Comparison of ENCODE assay signal across 23 mouse cellular contexts in genomic region chr19:42435621-42436020, GRCm38 (mm10). TPM values are rescaled to one million over a fixed set of nuclear protein-coding genes. Genes with fewer than 3 reads are reported as not detected.
"Had no signal": no experiment of that assay in that cellular context is flagged by ENCODE, and none has a peak within 500 bp of the region (broad histone marks: within the 10 kb centered on the region; RNA-seq: fewer than 3 reads in every experiment).

No protein-coding gene starts in this region.

- H3K27ac ChIP-seq: kidney, embryonic 15.5 days; limb, embryonic 10.5 days; limb, embryonic 13.5 days; liver, embryonic 12.5 days; liver, embryonic 15.5 days; lung, embryonic 15.5 days; macrophage; midbrain, embryonic 13.5 days; neural tube, embryonic 13.5 days; stomach, embryonic 15.5 days had no signal

- H3K9me3 ChIP-seq: kidney, embryonic 15.5 days; limb, embryonic 10.5 days; limb, embryonic 13.5 days; liver, embryonic 12.5 days; liver, embryonic 15.5 days; lung, embryonic 15.5 days; midbrain, embryonic 13.5 days; neural tube, embryonic 13.5 days; stomach, embryonic 15.5 days had no signal

- DNase-seq: kidney, adult 11 months; kidney, adult 8-10 months; kidney, postnatal 10 days; kidney, postnatal 36 days; layer of hippocampus, postnatal 36 days; liver; lung, adult 18-20 months; retina, postnatal 1 day; right cerebral cortex, postnatal 25 days; spleen, adult 18-20 months; thymus, postnatal 25 days had no signal

- ATAC-seq: liver, embryonic 12.5 days; midbrain, embryonic 13.5 days had no signal

- H3K9ac ChIP-seq: kidney, embryonic 15.5 days; limb, embryonic 13.5 days; liver, embryonic 12.5 days; liver, embryonic 15.5 days; lung, embryonic 15.5 days; midbrain, embryonic 13.5 days; neural tube, embryonic 13.5 days; stomach, embryonic 15.5 days had no signal

- H3K4me3 ChIP-seq: kidney, embryonic 15.5 days; limb, embryonic 10.5 days; limb, embryonic 13.5 days; liver, embryonic 12.5 days; liver, embryonic 15.5 days; lung, embryonic 15.5 days; midbrain, embryonic 13.5 days; myocyte; neural tube, embryonic 13.5 days; stomach, embryonic 15.5 days had no signal

- H3K36me3 ChIP-seq: kidney, embryonic 15.5 days; limb, embryonic 10.5 days; limb, embryonic 13.5 days; liver, embryonic 12.5 days; liver, embryonic 15.5 days; lung, embryonic 15.5 days; midbrain, embryonic 13.5 days; neural tube, embryonic 13.5 days; stomach, embryonic 15.5 days had no signal

- H3K4me2 ChIP-seq: kidney, embryonic 15.5 days; limb, embryonic 13.5 days; liver, embryonic 12.5 days; liver, embryonic 15.5 days; lung, embryonic 15.5 days; midbrain, embryonic 13.5 days; neural tube, embryonic 13.5 days; stomach, embryonic 15.5 days had no signal

RNA-seq across cellular contexts. Expression of gene Crtac1, which starts 4.0 kb away (rescaled TPM):
- total RNA-seq: monocyte, adult 5-6 weeks had no signal
- polyA plus RNA-seq: liver, embryonic 12.5 days; macrophage; myocyte had no signal
